Mouse (Mus musculus): ENCODE results near the gene Cass4. TPM values are rescaled to one million over a fixed set of nuclear protein-coding genes. Genes with fewer than 3 reads are reported as not detected.

Gene Cass4
- polyA plus RNA-seq, 1 experiment, result 0.37 TPM

DNA sequence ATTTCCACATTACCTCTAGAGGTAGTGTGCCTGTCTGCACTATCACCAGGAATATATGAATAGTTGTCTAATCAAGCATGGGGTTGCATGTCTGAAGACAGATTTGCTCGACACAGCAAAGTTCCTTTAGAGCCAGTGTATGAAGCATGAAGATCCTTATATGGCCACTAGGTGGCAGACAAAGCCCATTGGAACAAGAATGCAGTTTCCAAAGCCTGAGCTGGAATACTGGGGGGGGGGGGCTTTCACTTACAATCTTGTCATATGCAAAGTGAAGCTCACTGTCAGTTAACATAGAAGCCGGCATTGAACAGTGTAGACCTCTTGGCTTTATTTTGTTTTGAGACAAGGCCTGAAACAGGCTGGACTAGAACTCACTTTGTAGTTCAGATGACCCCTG lies 84.3 kb downstream of the Cass4 start:
- 6% methylated on average over 2 of the region's 2 CpGs for WGBS
- Histone ChIP-seq H3K27me3 (ENCODE audit: control insufficient read depth, insufficient read depth, low read length) (no peaks in the 10 kb centered on the region), H3K36me3 (ENCODE audit: control insufficient read depth, insufficient read depth, low read length) (no peaks in the 10 kb centered on the region), H3K27ac (ENCODE audit: insufficient read depth, low read depth, low read length) (no peak overlapping the region), H3K4me3 (ENCODE audit: low read depth, low read length) (no peak overlapping the region), H3K4me1 (ENCODE audit: control insufficient read depth, insufficient read depth, insufficient read length, low read length) (no peaks in the 10 kb centered on the region)
- no peak for TF ChIP-seq CTCF (IDR thresholded peaks at IDR 0.05; ENCODE audit: extremely low read depth, insufficient read length, insufficient replicate concordance, low read depth, low read length)
- TF ChIP-seq POLR2A (IDR thresholded peaks at IDR 0.05; ENCODE audit: low read depth, low read length), result no peak

DNA sequence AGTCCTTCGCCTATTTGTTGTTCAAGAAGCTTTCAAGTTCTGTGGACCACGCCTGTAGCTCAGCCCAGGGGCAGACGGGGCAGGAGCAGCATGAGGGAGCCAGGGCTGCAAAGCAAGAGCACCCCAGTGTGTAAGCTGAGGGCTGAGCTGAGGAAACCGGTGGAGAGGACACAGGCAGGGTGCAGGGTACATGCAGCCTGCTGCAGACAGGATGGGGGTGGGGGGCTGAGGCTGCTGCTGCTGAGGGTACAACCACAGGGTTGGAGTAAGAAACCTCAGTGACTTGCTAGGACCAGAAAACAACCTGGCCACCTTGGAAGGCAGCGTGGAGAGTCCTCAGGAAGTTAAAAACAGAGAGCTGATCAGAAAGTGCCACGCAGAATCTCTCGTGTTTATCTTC lies 86.7 kb downstream of the Cass4 start:
- no peak for TF ChIP-seq CTCF (IDR thresholded peaks at IDR 0.05; ENCODE audit: extremely low read depth, insufficient read length, insufficient replicate concordance, low read depth, low read length)
- no peak for TF ChIP-seq POLR2A (IDR thresholded peaks at IDR 0.05; ENCODE audit: low read depth, low read length)
- H3K4me3 ChIP-seq (ENCODE audit: low read depth, low read length), result no peak overlapping the region
- H3K36me3 ChIP-seq (ENCODE audit: control insufficient read depth, insufficient read depth, low read length), result no peaks in the 10 kb centered on the region
- no peaks in the 10 kb centered on the region for H3K4me1 ChIP-seq (ENCODE audit: control insufficient read depth, insufficient read depth, insufficient read length, low read length)
- H3K27ac ChIP-seq (ENCODE audit: insufficient read depth, low read depth, low read length), result no peak overlapping the region
- H3K27me3 ChIP-seq (ENCODE audit: control insufficient read depth, insufficient read depth, low read length), result no peaks in the 10 kb centered on the region
- 55% methylated on average over 7 of the region's 7 CpGs for WGBS

DNA sequence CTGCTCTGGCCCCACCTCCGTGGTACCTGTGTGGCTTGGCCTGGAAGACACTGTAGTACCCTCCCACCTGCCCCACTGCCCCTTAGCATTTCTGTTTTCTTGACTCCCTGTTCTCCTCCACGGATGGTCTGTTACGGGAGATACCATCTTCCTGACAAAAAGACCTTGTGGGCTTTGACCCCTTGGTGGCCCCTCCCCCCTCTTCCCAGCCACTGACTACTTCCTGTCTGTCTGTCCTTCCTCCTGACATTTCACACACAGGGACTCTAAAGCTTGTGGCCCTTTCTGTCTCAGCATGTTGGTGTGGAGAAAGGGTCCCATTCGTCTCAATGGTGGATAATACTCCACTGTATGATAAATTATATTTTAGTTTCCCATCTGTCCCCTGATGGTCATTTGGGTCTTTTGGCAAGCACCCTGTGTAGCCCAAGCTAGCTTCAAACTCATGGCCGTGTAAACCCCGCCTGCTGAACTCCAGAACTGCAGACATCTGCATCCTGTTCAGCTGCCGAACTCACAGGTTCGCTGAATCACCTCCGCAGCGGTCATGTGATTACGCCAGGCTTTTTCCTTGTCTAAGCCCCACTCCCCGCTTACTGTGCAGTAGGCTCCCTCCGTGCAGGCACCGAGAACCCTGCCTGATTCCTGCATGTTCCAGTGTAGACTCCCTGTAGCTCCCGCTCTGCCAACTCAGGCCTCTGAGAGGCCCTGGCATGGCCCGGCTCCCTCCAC lies 88.2 kb downstream of the Cass4 start:
- whole genome bisulfite sequencing, result 74% methylated on average over 16 of the region's 16 CpGs
- Histone ChIP-seq H3K27ac (ENCODE audit: insufficient read depth, low read depth, low read length) (no peak overlapping the region), H3K4me1 (ENCODE audit: control insufficient read depth, insufficient read depth, insufficient read length, low read length) (no peaks in the 10 kb centered on the region), H3K4me3 (ENCODE audit: low read depth, low read length) (no peak overlapping the region), H3K27me3 (ENCODE audit: control insufficient read depth, insufficient read depth, low read length) (no peaks in the 10 kb centered on the region), H3K36me3 (ENCODE audit: control insufficient read depth, insufficient read depth, low read length) (no peaks in the 10 kb centered on the region)
- TF ChIP-seq POLR2A (IDR thresholded peaks at IDR 0.05; ENCODE audit: low read depth, low read length), result no peak

Other genes starting within 250 kb of the Cass4 start
- not detected in 2 replicates for gene Mc3r, start 145.3 kb upstream of the Cass4 start, polyA plus RNA-seq (2012; rRNA removed)
- 16.8 and 22.7 TPM in 2 replicates for gene Fam210b, start 48.2 kb upstream of the Cass4 start, polyA plus RNA-seq (2012; rRNA removed)
- 4.4 and 9.9 TPM in 2 replicates for gene Aurka, start 23.3 kb upstream of the Cass4 start, polyA plus RNA-seq (2012; rRNA removed)
- 12.2 and 20.9 TPM in 2 replicates for gene Cstf1, start 23.1 kb upstream of the Cass4 start, polyA plus RNA-seq (2012; rRNA removed)
- gene Rtf2, start 46.8 kb downstream of the Cass4 start, polyA plus RNA-seq (2012; rRNA removed), result 16.2 and 35.9 TPM in 2 replicates
- gene Gcnt7, start 64.8 kb downstream of the Cass4 start, polyA plus RNA-seq (2012; rRNA removed), result not detected in 2 replicates
- gene Fam209, start 78.7 kb downstream of the Cass4 start, polyA plus RNA-seq (2012; rRNA removed), result not detected in 2 replicates
- gene Tfap2c, start 155.8 kb downstream of the Cass4 start, polyA plus RNA-seq (2012; rRNA removed), result not detected in 2 replicates

Measured in small intestine, adult 2 months (tissue).